Mouse (Mus musculus): Measurements from ENCODE around the gene Vcan. TPM values are rescaled to one million over a fixed set of nuclear protein-coding genes. Genes with fewer than 3 reads are reported as not detected.

The Vcan gene
- polyA plus RNA-seq (2014; fragmentation: Nextera tagmentation; extraction: Ambion mirVana) = 71.8 and 73.0 TPM in 2 replicates

GRCm38 (mm10) chr13:89741766-89742685 lies at the start of gene Vcan:
Gene Vcan, minus strand, starts transcription at chr13:89742509.
- Histone ChIP-seq H3K4me3 (ENCODE audit: control insufficient read depth in 1 of 2, insufficient read depth in 1 of 2, low read depth in 1 of 2, low read length in 2 of 2) (peak within 1 kb of the TSS; percentile 65 to 77), H3K4me2 (ENCODE audit: low read length) (peak within 1 kb of the TSS; percentile 91), H3K27ac (replicated peaks in 1 of 2; ENCODE audit: control insufficient read depth in 1 of 2, insufficient read depth in 1 of 2, low read depth in 2 of 2, low read length in 2 of 2) (peak within 1 kb of the TSS; percentile 93 to 94), H3K27me3 (ENCODE audit: control insufficient read depth, insufficient read depth, low read length) (no peaks in the 10 kb centered on the region), H3K36me3 (ENCODE audit: control insufficient read depth, insufficient read depth, low read length) (no peaks in the 10 kb centered on the region), H3K9me3 (ENCODE audit: control insufficient read depth, low read length) (no peaks in the 10 kb centered on the region), H3K4me1 (ENCODE audit: control insufficient read depth in 2 of 2, insufficient read depth in 2 of 2, low read length in 2 of 2) (peaks cover 2 to 25% of the 10 kb centered on the region in 2 experiments), H3K9ac (ENCODE audit: low read length) (peak within 1 kb of the TSS; percentile 91)
- WGBS = under 1% methylated on average over 36 of the region's 40 CpGs
- peak; percentile 37 for ATAC-seq (ENCODE audit: insufficient number of reproducible peaks, insufficient read depth, low FRiP score, low read depth)

- ATAC-seq (ENCODE audit: insufficient number of reproducible peaks, insufficient read depth, low FRiP score, low read depth) = no peak
- no peak overlapping the region for H3K27ac ChIP-seq (replicated peaks in 1 of 2; ENCODE audit: control insufficient read depth in 1 of 2, insufficient read depth in 1 of 2, low read depth in 2 of 2, low read length in 2 of 2)
- H3K36me3 ChIP-seq (ENCODE audit: control insufficient read depth, insufficient read depth, low read length) = no peaks in the 10 kb centered on the region
- no peak overlapping the region for H3K4me2 ChIP-seq (ENCODE audit: low read length)
- no peaks in the 10 kb centered on the region for H3K4me1 ChIP-seq (ENCODE audit: control insufficient read depth in 2 of 2, insufficient read depth in 2 of 2, low read length in 2 of 2)
- no peaks in the 10 kb centered on the region for H3K9me3 ChIP-seq (ENCODE audit: control insufficient read depth, low read length)
- no peaks in the 10 kb centered on the region for H3K27me3 ChIP-seq (ENCODE audit: control insufficient read depth, insufficient read depth, low read length)
- H3K9ac ChIP-seq (ENCODE audit: low read length) = no peak overlapping the region
- WGBS = 67% methylated on average over 5 of the region's 5 CpGs
- no peak overlapping the region for H3K4me3 ChIP-seq (ENCODE audit: control insufficient read depth in 1 of 2, insufficient read depth in 1 of 2, low read depth in 1 of 2, low read length in 2 of 2)
Measured at GRCm38 (mm10) chr13:89791475-89791874, 49.2 kb upstream of the Vcan start.

GRCm38 (mm10) chr13:89782886-89783285 lies 40.6 kb upstream of the Vcan start:
- Histone ChIP-seq H3K9ac (ENCODE audit: low read length) (no peak overlapping the region), H3K27ac (replicated peaks in 1 of 2; ENCODE audit: control insufficient read depth in 1 of 2, insufficient read depth in 1 of 2, low read depth in 2 of 2, low read length in 2 of 2) (no peak overlapping the region), H3K36me3 (ENCODE audit: control insufficient read depth, insufficient read depth, low read length) (no peaks in the 10 kb centered on the region), H3K4me1 (ENCODE audit: control insufficient read depth in 2 of 2, insufficient read depth in 2 of 2, low read length in 2 of 2) (no peaks in the 10 kb centered on the region), H3K4me2 (ENCODE audit: low read length) (no peak overlapping the region), H3K27me3 (ENCODE audit: control insufficient read depth, insufficient read depth, low read length) (no peaks in the 10 kb centered on the region), H3K4me3 (ENCODE audit: control insufficient read depth in 1 of 2, insufficient read depth in 1 of 2, low read depth in 1 of 2, low read length in 2 of 2) (no peak overlapping the region), H3K9me3 (ENCODE audit: control insufficient read depth, low read length) (no peaks in the 10 kb centered on the region)
- ATAC-seq (ENCODE audit: insufficient number of reproducible peaks, insufficient read depth, low FRiP score, low read depth) = no peak
- 58% methylated on average over 2 of the region's 2 CpGs for WGBS

DNA sequence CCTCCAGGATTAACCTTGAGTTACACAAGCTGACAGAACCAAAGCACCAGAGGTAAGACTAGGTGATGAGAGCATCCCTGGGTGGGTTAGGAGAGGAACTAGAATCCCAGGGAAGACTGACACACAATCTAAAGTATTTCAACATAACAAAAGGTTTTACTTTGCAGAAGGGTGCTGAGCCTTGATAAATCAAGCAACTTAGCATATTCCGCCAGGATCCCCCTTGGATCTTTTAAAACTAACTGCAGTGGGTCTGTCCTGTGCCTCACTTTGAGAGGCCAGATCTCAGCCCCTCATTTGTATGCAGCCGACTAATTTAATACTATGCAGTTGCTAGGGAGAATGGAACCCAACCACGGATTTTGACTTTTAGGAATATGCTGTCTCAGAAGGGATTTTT lies 38.0 kb upstream of the Vcan start:
- Histone ChIP-seq H3K36me3 (ENCODE audit: control insufficient read depth, insufficient read depth, low read length) (no peaks in the 10 kb centered on the region), H3K4me1 (ENCODE audit: control insufficient read depth in 2 of 2, insufficient read depth in 2 of 2, low read length in 2 of 2) (peaks cover 0 to 10% of the 10 kb centered on the region in 2 experiments; a peak in 2 of 4 replicates), H3K4me3 (ENCODE audit: control insufficient read depth in 1 of 2, insufficient read depth in 1 of 2, low read depth in 1 of 2, low read length in 2 of 2) (no peak overlapping the region), H3K4me2 (ENCODE audit: low read length) (no peak overlapping the region), H3K9ac (ENCODE audit: low read length) (no peak overlapping the region), H3K9me3 (ENCODE audit: control insufficient read depth, low read length) (no peaks in the 10 kb centered on the region), H3K27me3 (ENCODE audit: control insufficient read depth, insufficient read depth, low read length) (no peaks in the 10 kb centered on the region), H3K27ac (replicated peaks in 1 of 2; ENCODE audit: control insufficient read depth in 1 of 2, insufficient read depth in 1 of 2, low read depth in 2 of 2, low read length in 2 of 2) (no peak overlapping the region)
- 64% methylated on average over 3 of the region's 3 CpGs for WGBS
- ATAC-seq (ENCODE audit: insufficient number of reproducible peaks, insufficient read depth, low FRiP score, low read depth) = no peak

DNA sequence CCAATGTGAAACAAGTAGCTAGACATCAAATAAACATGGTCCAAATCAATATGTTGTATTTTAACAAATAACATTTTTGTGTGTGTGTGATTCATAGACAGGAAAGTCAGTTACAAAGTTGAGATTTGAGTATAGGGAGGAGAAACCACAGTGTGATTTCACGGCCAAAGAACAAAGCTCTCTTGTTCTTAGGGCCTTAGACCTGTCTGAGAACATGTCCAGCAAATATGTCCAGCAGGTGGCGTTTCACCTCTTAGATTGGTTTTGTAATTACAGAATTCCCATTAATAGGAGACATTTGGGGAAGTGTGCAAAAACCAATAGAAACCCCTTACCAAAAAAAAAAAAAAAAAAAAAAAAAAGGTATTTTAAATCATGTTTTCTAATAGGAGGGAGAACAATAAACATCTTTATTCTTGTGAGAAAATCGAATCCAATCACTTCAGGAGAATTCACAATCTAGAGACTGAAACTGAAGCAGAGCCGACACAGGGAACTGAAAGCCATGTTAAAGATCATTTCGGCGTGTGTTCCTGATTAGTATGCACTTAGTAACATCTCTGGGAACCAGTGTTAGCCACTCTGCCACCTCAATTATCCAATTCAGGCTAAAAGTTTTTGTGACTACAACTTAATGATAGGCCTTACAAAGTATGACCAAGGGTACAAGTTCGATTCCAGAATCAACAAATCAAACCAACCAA lies 37.1 kb upstream of the Vcan start:
- WGBS = 54% methylated on average over 7 of the region's 7 CpGs
- no peak for ATAC-seq (ENCODE audit: insufficient number of reproducible peaks, insufficient read depth, low FRiP score, low read depth)
- Histone ChIP-seq H3K36me3 (ENCODE audit: control insufficient read depth, insufficient read depth, low read length) (no peaks in the 10 kb centered on the region), H3K9me3 (ENCODE audit: control insufficient read depth, low read length) (no peaks in the 10 kb centered on the region), H3K4me2 (ENCODE audit: low read length) (no peak overlapping the region), H3K9ac (ENCODE audit: low read length) (no peak overlapping the region), H3K4me1 (ENCODE audit: control insufficient read depth in 2 of 2, insufficient read depth in 2 of 2, low read length in 2 of 2) (peaks cover 0 to 10% of the 10 kb centered on the region in 2 experiments; a peak in 2 of 4 replicates), H3K27me3 (ENCODE audit: control insufficient read depth, insufficient read depth, low read length) (no peaks in the 10 kb centered on the region), H3K4me3 (ENCODE audit: control insufficient read depth in 1 of 2, insufficient read depth in 1 of 2, low read depth in 1 of 2, low read length in 2 of 2) (no peak overlapping the region), H3K27ac (replicated peaks in 1 of 2; ENCODE audit: control insufficient read depth in 1 of 2, insufficient read depth in 1 of 2, low read depth in 2 of 2, low read length in 2 of 2) (no peak overlapping the region; a peak in 1 of 4 replicates)

- no peaks in the 10 kb centered on the region for H3K27me3 ChIP-seq (ENCODE audit: control insufficient read depth, insufficient read depth, low read length)
- 92% methylated on average over 1 of the region's 1 CpGs for WGBS
- H3K27ac ChIP-seq (replicated peaks in 1 of 2; ENCODE audit: control insufficient read depth in 1 of 2, insufficient read depth in 1 of 2, low read depth in 2 of 2, low read length in 2 of 2) = no peak overlapping the region
- no peaks in the 10 kb centered on the region for H3K9me3 ChIP-seq (ENCODE audit: control insufficient read depth, low read length)
- H3K36me3 ChIP-seq (ENCODE audit: control insufficient read depth, insufficient read depth, low read length) = no peaks in the 10 kb centered on the region
- ATAC-seq (ENCODE audit: insufficient number of reproducible peaks, insufficient read depth, low FRiP score, low read depth) = no peak
- H3K4me3 ChIP-seq (ENCODE audit: control insufficient read depth in 1 of 2, insufficient read depth in 1 of 2, low read depth in 1 of 2, low read length in 2 of 2) = no peak overlapping the region
- H3K9ac ChIP-seq (ENCODE audit: low read length) = no peak overlapping the region
- peaks cover 0 to 10% of the 10 kb centered on the region in 2 experiments; a peak in 2 of 4 replicates for H3K4me1 ChIP-seq (ENCODE audit: control insufficient read depth in 2 of 2, insufficient read depth in 2 of 2, low read length in 2 of 2)
- no peak overlapping the region for H3K4me2 ChIP-seq (ENCODE audit: low read length)
Measured at GRCm38 (mm10) chr13:89777764-89778163, 35.5 kb upstream of the Vcan start.

- Histone ChIP-seq H3K4me1 (ENCODE audit: control insufficient read depth in 2 of 2, insufficient read depth in 2 of 2, low read length in 2 of 2) (peaks cover 0 to 10% of the 10 kb centered on the region in 2 experiments; a peak in 2 of 4 replicates), H3K27ac (replicated peaks in 1 of 2; ENCODE audit: control insufficient read depth in 1 of 2, insufficient read depth in 1 of 2, low read depth in 2 of 2, low read length in 2 of 2) (no peak overlapping the region), H3K4me3 (ENCODE audit: control insufficient read depth in 1 of 2, insufficient read depth in 1 of 2, low read depth in 1 of 2, low read length in 2 of 2) (no peak overlapping the region), H3K27me3 (ENCODE audit: control insufficient read depth, insufficient read depth, low read length) (no peaks in the 10 kb centered on the region), H3K4me2 (ENCODE audit: low read length) (no peak overlapping the region), H3K36me3 (ENCODE audit: control insufficient read depth, insufficient read depth, low read length) (no peaks in the 10 kb centered on the region), H3K9ac (ENCODE audit: low read length) (no peak overlapping the region), H3K9me3 (ENCODE audit: control insufficient read depth, low read length) (no peaks in the 10 kb centered on the region)
- WGBS = 81% methylated on average over 1 of the region's 1 CpGs
- ATAC-seq (ENCODE audit: insufficient number of reproducible peaks, insufficient read depth, low FRiP score, low read depth) = no peak
Measured at GRCm38 (mm10) chr13:89777146-89777545, 34.8 kb upstream of the Vcan start.

Data from heart, embryonic 14.5 days (tissue).